Mouse (Mus musculus) heart, embryonic 12.5 days (tissue): ENCODE results near the gene Nek8. TPM values are rescaled to one million over a fixed set of nuclear protein-coding genes. Genes with fewer than 3 reads are reported as not detected.

Experiments
- microRNA-seq: library from miRNA; unstranded; fragments of <30 nt; microRNA quantifications from one replicate; pipeline ENCODE4, GENCODE M21; 2017
- polyA plus RNA-seq: library from polyadenylated mRNA; unstranded; fragments of >200 nt; fragmentation: Nextera tagmentation; extraction: Ambion mirVana; gene quantifications from 2 replicates; pipeline ENCODE4 v1.2.1, GENCODE M21; 2016

Gene Nek8
- polyA plus RNA-seq, 1 experiment from 2014 or later, result 12.1 TPM

Small RNA genes within 50 kb of the gene (microRNA-seq; reads per million reads assigned to microRNA genes)
- not detected for gene Mir7653

Other genes with a start within 250 kb of the Nek8 start
- 0.18 TPM in 1 of 2 replicates, not detected in the other for gene Sez6, start 245.9 kb downstream of the Nek8 start, polyA plus RNA-seq
- 17.0 and 17.7 TPM in 2 replicates for gene Phf12, start 193.9 kb downstream of the Nek8 start, polyA plus RNA-seq
- 15.3 and 15.8 TPM in 2 replicates for gene Dhrs13, start 144.4 kb downstream of the Nek8 start, polyA plus RNA-seq
- gene Flot2, start 138.7 kb downstream of the Nek8 start, polyA plus RNA-seq, result 71.7 and 73.4 TPM in 2 replicates
- gene Eral1, start 96.3 kb downstream of the Nek8 start, polyA plus RNA-seq, result 22.6 and 23.7 TPM in 2 replicates
- 22.6 and 23.3 TPM in 2 replicates for gene Fam222b, start 82.0 kb downstream of the Nek8 start, polyA plus RNA-seq
- 51.8 and 52.5 TPM in 2 replicates for gene Traf4, start 11.1 kb downstream of the Nek8 start, polyA plus RNA-seq
- 11.7 and 14.2 TPM in 2 replicates for gene Tlcd1, start within 50 bp of the Nek8 start, polyA plus RNA-seq
- gene Rpl23a, start 6.9 kb upstream of the Nek8 start, polyA plus RNA-seq, result 847 and 859 TPM in 2 replicates
- gene Rab34, start 11.8 kb upstream of the Nek8 start, polyA plus RNA-seq, result 53.3 and 54.6 TPM in 2 replicates
- gene Proca1, start 16.7 kb upstream of the Nek8 start, polyA plus RNA-seq, result 3.1 and 3.2 TPM in 2 replicates
- 47.5 and 50.1 TPM in 2 replicates for gene Sdf2, start 69.1 kb upstream of the Nek8 start, polyA plus RNA-seq
- 26.1 and 28.5 TPM in 2 replicates for gene Supt6, start 69.3 kb upstream of the Nek8 start, polyA plus RNA-seq
- gene 2610507B11Rik, start 85.1 kb upstream of the Nek8 start, polyA plus RNA-seq, result 83.1 and 91.0 TPM in 2 replicates
- 0.54 TPM in 1 of 2 replicates, not detected in the other for gene BC030499, start 114.2 kb upstream of the Nek8 start, polyA plus RNA-seq
- 27.2 and 34.0 TPM in 2 replicates for gene Spag5, start 124.9 kb upstream of the Nek8 start, polyA plus RNA-seq
- 10.0 and 12.6 TPM in 2 replicates for gene Aldoc, start 146.3 kb upstream of the Nek8 start, polyA plus RNA-seq
- gene Pigs, start 151.7 kb upstream of the Nek8 start, polyA plus RNA-seq, result 71.4 and 75.6 TPM in 2 replicates
- 45.6 and 47.7 TPM in 2 replicates for gene Unc119, start 166.8 kb upstream of the Nek8 start, polyA plus RNA-seq
- not detected in 2 replicates for gene Foxn1, start 209.9 kb upstream of the Nek8 start, polyA plus RNA-seq
- gene Slc13a2, start 245.5 kb upstream of the Nek8 start, polyA plus RNA-seq, result not detected in 2 replicates